Mouse (Mus musculus): ENCODE measurements around the gene Tprkb. TPM values are rescaled to one million over a fixed set of nuclear protein-coding genes. Genes with fewer than 3 reads are reported as not detected.
"Not testable (repeated sequence)": the region's sequence is repeated elsewhere in the genome, so short reads cannot be mapped to it uniquely, and the experiment has no call there.

Tprkb gene
- 30.1 and 32.5 TPM in 2 replicates for polyA plus RNA-seq (2014; fragmentation: Nextera tagmentation; extraction: Ambion mirVana)

DNA sequence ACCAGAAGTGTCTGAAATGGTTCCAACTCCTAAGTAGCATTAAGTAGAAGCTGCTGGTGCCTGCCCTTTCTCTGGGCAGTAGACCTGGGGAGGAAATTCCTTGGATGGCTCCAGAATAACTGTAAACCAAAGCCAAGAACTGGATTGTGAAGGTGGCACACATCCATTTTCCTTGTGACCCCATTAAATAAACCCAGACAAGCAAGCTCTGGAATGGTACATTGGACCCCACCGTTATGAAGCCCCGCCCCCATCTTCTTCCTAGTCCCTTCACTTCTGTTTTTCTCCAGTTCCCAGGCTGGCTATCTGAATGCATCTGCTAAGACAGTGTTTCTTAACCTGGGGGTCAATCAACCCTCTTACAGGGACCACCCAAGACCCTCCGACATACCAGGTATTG is at the start of gene Tprkb:
Gene Tprkb, plus strand, starts transcription at position 279 of the 400 bp plus-strand sequence.
- no peaks in the 10 kb centered on the region for H3K9me3 ChIP-seq (ENCODE audit: control insufficient read depth, low read depth, low read length)
- H3K9ac ChIP-seq (replicated peaks; ENCODE audit: low read depth, low read length): no peak within 1 kb of the TSS
- no peaks in the 10 kb centered on the region for H3K27me3 ChIP-seq (ENCODE audit: control insufficient read depth, insufficient read depth, low read length)
- no peak within 1 kb of the TSS for H3K4me3 ChIP-seq (ENCODE audit: low read depth, low read length)
- no peak within 1 kb of the TSS for H3K27ac ChIP-seq (ENCODE audit: low read length)
- H3K4me1 ChIP-seq (ENCODE audit: control insufficient read depth, insufficient read depth, low read length): peaks cover 9% of the 10 kb centered on the region; the same call in 1 of the 2 replicates
- no peak for ATAC-seq (ENCODE audit: insufficient number of reproducible peaks, insufficient read depth, low FRiP score, low read depth)
- no peak within 1 kb of the TSS for H3K4me2 ChIP-seq (replicated peaks; ENCODE audit: low read depth, low read length)
- 83% methylated on average over 3 of the region's 3 CpGs for WGBS
- no peaks in the 10 kb centered on the region for H3K36me3 ChIP-seq (ENCODE audit: control insufficient read depth, insufficient read depth, low read length)

DNA sequence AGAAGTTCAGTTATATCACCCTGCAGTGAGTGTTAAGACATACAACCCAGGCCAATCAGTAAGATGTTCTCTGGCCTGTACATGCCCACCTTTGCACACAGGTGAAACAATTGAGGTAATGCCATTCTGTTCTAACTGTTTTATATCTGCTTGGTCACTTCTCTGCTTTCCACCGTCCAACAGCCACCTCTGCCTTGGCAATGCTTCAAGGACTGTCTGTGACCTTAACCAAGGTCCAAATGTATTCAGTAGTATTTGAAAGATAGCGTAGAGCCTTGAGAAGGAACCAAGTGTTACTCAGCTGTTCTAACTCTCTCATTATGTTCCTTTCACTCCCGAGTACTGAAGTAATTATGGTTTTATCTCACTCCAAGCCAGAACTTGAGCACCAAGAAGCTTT is 49.1 kb upstream of the Tprkb start:
- H3K27ac ChIP-seq (ENCODE audit: low read length): no peak overlapping the region
- H3K36me3 ChIP-seq (ENCODE audit: control insufficient read depth, insufficient read depth, low read length): no peaks in the 10 kb centered on the region
- no peak overlapping the region for H3K4me3 ChIP-seq (ENCODE audit: low read depth, low read length)
- H3K4me1 ChIP-seq (ENCODE audit: control insufficient read depth, insufficient read depth, low read length): no peaks in the 10 kb centered on the region
- ATAC-seq (ENCODE audit: insufficient number of reproducible peaks, insufficient read depth, low FRiP score, low read depth): no peak
- no peaks in the 10 kb centered on the region for H3K9me3 ChIP-seq (ENCODE audit: control insufficient read depth, low read depth, low read length)
- H3K4me2 ChIP-seq (replicated peaks; ENCODE audit: low read depth, low read length): no peak overlapping the region
- H3K9ac ChIP-seq (replicated peaks; ENCODE audit: low read depth, low read length): no peak overlapping the region
- no peaks in the 10 kb centered on the region for H3K27me3 ChIP-seq (ENCODE audit: control insufficient read depth, insufficient read depth, low read length)
- 78% methylated on average over 3 of the region's 3 CpGs for WGBS

DNA sequence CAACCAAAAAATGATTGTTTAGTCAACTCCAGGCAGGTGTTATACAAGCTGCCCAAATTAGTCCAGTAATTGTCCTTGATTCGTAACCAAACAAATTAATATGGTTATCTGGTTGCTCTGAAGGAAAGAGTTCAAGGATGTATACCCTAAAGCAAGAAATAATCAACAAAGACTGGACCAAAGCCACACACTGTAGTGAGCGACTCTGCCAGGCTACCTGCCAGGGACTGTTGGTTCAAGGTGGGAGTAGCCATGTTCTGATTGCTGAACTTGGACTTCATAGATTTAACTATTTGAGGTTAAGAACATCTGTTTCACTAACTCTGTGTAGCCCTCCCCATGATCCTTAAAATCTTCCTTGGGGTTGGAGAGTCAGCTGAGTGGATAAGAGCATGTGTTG is 48.5 kb upstream of the Tprkb start:
- no peak overlapping the region for H3K27ac ChIP-seq (ENCODE audit: low read length)
- no peak overlapping the region for H3K4me2 ChIP-seq (replicated peaks; ENCODE audit: low read depth, low read length)
- no peaks in the 10 kb centered on the region for H3K36me3 ChIP-seq (ENCODE audit: control insufficient read depth, insufficient read depth, low read length)
- no peak overlapping the region for H3K4me3 ChIP-seq (ENCODE audit: low read depth, low read length)
- H3K27me3 ChIP-seq (ENCODE audit: control insufficient read depth, insufficient read depth, low read length): no peaks in the 10 kb centered on the region
- no peaks in the 10 kb centered on the region for H3K4me1 ChIP-seq (ENCODE audit: control insufficient read depth, insufficient read depth, low read length)
- no peak for ATAC-seq (ENCODE audit: insufficient number of reproducible peaks, insufficient read depth, low FRiP score, low read depth)
- no peak overlapping the region for H3K9ac ChIP-seq (replicated peaks; ENCODE audit: low read depth, low read length)
- H3K9me3 ChIP-seq (ENCODE audit: control insufficient read depth, low read depth, low read length): no peaks in the 10 kb centered on the region
- 83% methylated on average over 2 of the region's 2 CpGs for WGBS

DNA sequence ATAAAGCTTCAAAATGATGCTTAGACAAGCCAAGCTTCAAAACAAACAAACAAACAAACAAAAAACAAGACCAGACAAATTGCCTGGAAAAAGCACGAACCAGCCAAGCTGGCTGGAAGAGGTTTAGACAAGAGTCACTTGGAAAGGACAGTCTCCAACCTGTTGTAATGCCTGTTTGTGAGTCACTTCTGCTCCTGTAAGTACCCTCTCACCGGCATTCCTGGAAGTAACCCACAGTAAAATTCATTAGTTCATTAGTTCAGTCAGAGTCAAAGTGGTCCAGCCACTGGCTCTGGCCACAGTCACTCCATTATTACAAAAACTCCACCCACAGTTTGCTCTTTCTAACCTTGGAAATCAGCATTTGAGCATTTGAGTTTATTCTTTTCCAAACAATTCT is 47.8 kb upstream of the Tprkb start:
- Histone ChIP-seq H3K4me1 (ENCODE audit: control insufficient read depth, insufficient read depth, low read length) (no peaks in the 10 kb centered on the region), H3K4me3 (ENCODE audit: low read depth, low read length) (no peak overlapping the region), H3K4me2 (replicated peaks; ENCODE audit: low read depth, low read length) (no peak overlapping the region), H3K27me3 (ENCODE audit: control insufficient read depth, insufficient read depth, low read length) (no peaks in the 10 kb centered on the region), H3K9me3 (ENCODE audit: control insufficient read depth, low read depth, low read length) (no peaks in the 10 kb centered on the region), H3K36me3 (ENCODE audit: control insufficient read depth, insufficient read depth, low read length) (no peaks in the 10 kb centered on the region), H3K27ac (ENCODE audit: low read length) (no peak overlapping the region), H3K9ac (replicated peaks; ENCODE audit: low read depth, low read length) (no peak overlapping the region)
- no peak for ATAC-seq (ENCODE audit: insufficient number of reproducible peaks, insufficient read depth, low FRiP score, low read depth)
- 91% methylated on average over 2 of the region's 2 CpGs for WGBS

DNA sequence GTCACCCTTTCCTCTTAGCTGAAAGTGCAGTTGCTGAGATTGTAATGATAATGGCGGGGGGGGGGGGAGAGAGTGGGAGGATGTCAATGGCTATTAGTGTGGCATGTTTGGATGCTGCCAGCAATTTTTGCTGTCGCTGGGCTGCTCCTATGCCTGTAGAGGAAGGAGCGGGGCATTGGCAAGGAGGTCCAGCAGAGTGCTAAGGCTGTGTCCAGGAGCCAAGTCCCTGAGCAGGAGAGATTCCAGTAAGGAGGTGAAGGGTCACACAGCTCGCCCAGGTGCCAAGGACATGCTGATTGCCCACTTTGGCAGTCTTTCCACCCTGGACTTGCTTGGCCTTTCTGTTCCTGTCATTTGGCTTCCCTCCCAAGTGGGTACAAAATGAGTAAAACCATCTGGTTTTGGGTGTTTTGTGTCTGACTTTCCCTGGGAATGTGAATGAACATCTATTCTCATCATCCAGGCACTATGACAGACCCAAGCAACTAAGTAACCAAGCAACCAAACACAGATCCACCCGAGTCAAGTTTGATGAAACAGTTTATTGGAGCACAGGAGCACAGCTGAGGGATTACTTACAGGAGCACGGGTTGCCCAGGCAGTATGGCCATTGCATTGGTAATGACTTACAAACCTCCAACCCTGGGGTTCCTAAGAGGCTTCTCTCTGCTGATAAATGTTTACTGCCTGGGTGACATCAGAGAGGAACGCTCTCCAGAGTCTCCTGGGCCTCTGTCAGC is 46.6 kb upstream of the Tprkb start:
- not testable (repeated sequence) for H3K4me1 ChIP-seq (ENCODE audit: control insufficient read depth, insufficient read depth, low read length); H3K27ac ChIP-seq (ENCODE audit: low read length); H3K9me3 ChIP-seq (ENCODE audit: control insufficient read depth, low read depth, low read length); H3K9ac ChIP-seq (replicated peaks; ENCODE audit: low read depth, low read length); H3K27me3 ChIP-seq (ENCODE audit: control insufficient read depth, insufficient read depth, low read length); H3K4me3 ChIP-seq (ENCODE audit: low read depth, low read length); H3K4me2 ChIP-seq (replicated peaks; ENCODE audit: low read depth, low read length); ATAC-seq (ENCODE audit: insufficient number of reproducible peaks, insufficient read depth, low FRiP score, low read depth); H3K36me3 ChIP-seq (ENCODE audit: control insufficient read depth, insufficient read depth, low read length)
- 68% methylated on average over 6 of the region's 7 CpGs for WGBS

DNA sequence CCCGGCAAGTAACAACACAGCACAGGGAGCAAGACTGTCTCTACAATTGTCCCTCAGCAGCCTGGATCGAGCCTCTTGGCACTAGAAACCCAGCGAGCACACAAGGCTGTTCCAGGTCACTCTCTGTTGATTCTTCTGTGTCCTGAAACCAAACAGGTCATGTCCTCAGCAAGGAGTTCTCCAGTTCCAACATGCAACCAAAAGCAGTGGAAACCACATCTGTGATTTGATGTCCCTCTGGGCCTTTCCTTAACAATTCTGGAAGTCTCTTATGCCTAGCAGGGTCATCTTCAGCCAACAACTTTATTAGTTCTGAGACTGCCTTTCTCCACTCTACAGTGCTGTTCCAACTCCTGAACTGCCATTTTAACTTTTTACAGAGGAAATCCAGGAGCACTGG is 45.5 kb upstream of the Tprkb start:
- 88% methylated on average over 3 of the region's 3 CpGs for WGBS
- H3K27ac ChIP-seq (ENCODE audit: low read length); H3K4me2 ChIP-seq (replicated peaks; ENCODE audit: low read depth, low read length); H3K4me1 ChIP-seq (ENCODE audit: control insufficient read depth, insufficient read depth, low read length); H3K9me3 ChIP-seq (ENCODE audit: control insufficient read depth, low read depth, low read length); H3K4me3 ChIP-seq (ENCODE audit: low read depth, low read length); H3K36me3 ChIP-seq (ENCODE audit: control insufficient read depth, insufficient read depth, low read length); ATAC-seq (ENCODE audit: insufficient number of reproducible peaks, insufficient read depth, low FRiP score, low read depth); H3K9ac ChIP-seq (replicated peaks; ENCODE audit: low read depth, low read length); H3K27me3 ChIP-seq (ENCODE audit: control insufficient read depth, insufficient read depth, low read length): not testable (repeated sequence)

DNA sequence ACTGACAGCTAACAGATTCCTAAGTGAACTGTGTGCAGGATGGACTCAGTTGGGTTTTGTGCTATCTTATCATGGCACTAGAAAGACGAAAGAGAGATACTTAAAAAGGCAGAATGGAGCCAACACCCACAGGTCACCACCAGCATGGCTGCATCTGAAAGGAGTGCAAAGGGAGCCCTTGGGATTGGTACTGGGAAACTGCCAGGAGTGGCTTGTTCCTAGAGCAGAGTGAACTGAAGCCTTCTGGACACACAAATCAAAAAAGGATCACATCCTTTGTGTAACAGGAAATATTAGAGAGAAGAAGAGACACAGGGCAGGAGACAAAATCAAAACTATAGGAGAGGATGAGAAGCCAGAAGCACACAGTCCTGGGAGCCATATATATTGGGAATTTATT is 44.7 kb upstream of the Tprkb start:
- H3K9ac ChIP-seq (replicated peaks; ENCODE audit: low read depth, low read length); H3K4me1 ChIP-seq (ENCODE audit: control insufficient read depth, insufficient read depth, low read length); H3K36me3 ChIP-seq (ENCODE audit: control insufficient read depth, insufficient read depth, low read length); H3K9me3 ChIP-seq (ENCODE audit: control insufficient read depth, low read depth, low read length); H3K4me2 ChIP-seq (replicated peaks; ENCODE audit: low read depth, low read length); H3K4me3 ChIP-seq (ENCODE audit: low read depth, low read length); H3K27me3 ChIP-seq (ENCODE audit: control insufficient read depth, insufficient read depth, low read length); ATAC-seq (ENCODE audit: insufficient number of reproducible peaks, insufficient read depth, low FRiP score, low read depth); H3K27ac ChIP-seq (ENCODE audit: low read length): not testable (repeated sequence)
- WGBS: 55% methylated on average over 1 of the region's 1 CpGs

DNA sequence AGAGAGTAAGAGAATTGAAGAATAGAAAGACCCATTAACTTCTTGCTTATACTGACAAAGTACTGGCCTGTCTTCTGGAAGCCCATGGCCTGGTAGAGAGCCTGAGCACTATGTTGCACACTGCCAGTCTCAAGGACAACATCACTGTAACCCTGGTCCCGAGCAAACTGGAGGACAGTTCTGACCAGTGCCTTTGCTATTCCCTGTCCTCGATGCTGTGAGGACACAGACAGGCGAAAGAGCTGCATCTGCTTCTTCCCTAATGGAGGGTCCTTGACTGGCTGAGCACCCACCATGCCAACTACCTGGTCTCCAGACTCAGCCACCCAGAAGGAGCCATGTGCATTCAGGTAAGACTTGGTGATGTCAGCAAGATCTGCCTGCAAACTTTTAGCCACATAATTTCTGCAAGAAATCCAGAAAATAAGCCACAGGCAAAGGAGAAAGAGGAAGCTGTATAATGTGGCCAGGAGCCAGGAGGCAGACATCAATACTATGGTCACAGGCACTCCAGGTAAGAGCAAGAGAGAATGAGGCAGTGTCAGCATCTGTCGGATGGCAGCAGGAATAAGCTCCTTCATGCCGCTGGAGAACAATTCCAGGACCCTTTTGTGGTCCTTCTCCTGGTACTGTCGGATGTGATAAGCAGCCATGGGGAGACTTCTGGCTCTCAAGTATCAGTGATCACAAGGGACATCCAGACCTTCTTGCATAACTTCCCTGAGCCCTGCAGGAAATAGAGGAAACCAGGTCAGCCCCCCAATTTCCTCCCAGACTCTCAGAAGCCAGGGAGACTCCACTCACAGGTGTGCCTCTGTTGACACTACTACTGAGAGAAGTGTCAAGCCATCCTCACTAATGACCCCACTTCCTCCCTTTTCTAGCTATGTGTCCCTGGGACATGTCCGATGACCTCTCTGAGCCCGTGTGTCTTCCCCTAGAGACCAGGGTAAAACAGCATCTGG is 43.7 kb upstream of the Tprkb start:
- no peak for ATAC-seq (ENCODE audit: insufficient number of reproducible peaks, insufficient read depth, low FRiP score, low read depth)
- Histone ChIP-seq H3K36me3 (ENCODE audit: control insufficient read depth, insufficient read depth, low read length) (no peaks in the 10 kb centered on the region), H3K4me1 (ENCODE audit: control insufficient read depth, insufficient read depth, low read length) (no peaks in the 10 kb centered on the region), H3K4me2 (replicated peaks; ENCODE audit: low read depth, low read length) (no peak overlapping the region), H3K27me3 (ENCODE audit: control insufficient read depth, insufficient read depth, low read length) (no peaks in the 10 kb centered on the region), H3K27ac (ENCODE audit: low read length) (no peak overlapping the region), H3K4me3 (ENCODE audit: low read depth, low read length) (no peak overlapping the region), H3K9me3 (ENCODE audit: control insufficient read depth, low read depth, low read length) (no peaks in the 10 kb centered on the region), H3K9ac (replicated peaks; ENCODE audit: low read depth, low read length) (no peak overlapping the region)
- 78% methylated on average over 8 of the region's 8 CpGs for WGBS

Measured in stomach, embryonic 14.5 days (tissue).